Mouse (Mus musculus): ENCODE measurements around the gene 2510002D24Rik.

2510002D24Rik gene

DNA sequence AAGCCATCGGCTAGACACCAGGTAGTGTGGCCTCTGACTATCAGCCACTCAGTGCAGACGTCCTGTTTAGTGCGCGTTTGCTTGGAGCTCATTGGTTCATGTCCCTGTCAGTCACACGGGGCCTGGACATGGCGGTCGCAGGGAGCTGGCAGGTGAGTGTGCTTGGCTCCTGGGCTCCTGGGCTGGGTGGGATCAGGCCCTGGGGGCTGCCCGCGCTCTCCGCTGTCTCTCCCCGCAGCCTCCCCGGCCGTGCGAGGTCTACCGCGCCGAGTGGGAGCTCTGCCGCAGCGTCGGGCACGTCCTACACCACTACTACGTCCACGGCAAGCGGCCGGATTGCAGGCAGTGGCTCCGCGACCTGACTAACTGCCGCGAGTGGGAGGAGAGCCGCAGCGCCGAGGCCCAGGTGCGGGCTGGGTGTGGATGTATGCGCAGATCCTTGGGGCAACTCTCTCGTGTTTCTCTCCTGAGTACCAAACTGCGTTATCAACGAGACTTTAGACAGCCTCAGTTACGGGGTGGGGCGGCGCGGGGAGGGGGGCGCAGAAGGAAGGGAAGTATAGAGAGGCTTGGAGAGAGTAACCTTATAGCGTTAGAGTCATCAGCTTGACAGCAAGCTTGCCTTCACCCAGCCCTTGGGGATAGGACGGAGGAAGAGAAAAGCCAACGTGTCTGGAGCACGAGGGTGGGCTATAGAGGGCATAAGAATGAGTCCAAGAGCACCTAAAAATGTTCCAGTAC is at the start of gene 2510002D24Rik, which contains the start of gene Gm28539:
Gene 2510002D24Rik (plus strand): TSS at position 111 of the 741 bp plus-strand sequence.
Gene Gm28539 (plus strand): TSS at position 117 of the 741 bp plus-strand sequence.
- DNase-seq (ENCODE audit: low spot score): no peak

DNA sequence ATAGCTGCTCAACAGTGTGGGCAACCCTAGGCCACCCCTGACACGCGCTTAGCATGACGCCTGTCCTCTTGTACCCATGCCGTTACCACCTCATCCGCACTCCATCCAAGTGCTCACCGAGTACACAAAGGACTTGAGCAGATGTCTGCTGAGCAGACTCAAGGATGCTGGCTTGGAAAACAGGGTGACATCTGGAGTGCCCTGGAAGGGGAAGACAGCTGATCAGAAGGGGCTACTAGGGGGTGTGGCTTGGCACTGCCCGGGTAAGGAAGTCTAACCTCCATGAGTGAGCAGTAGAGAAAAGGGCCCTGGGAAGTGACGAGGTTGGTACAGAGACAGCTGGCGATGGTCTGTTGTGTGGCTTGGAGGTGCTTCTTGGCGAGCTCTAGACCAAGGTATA is 49.7 kb upstream of the 2510002D24Rik start:
- DNase-seq (ENCODE audit: low spot score): no peak

DNA sequence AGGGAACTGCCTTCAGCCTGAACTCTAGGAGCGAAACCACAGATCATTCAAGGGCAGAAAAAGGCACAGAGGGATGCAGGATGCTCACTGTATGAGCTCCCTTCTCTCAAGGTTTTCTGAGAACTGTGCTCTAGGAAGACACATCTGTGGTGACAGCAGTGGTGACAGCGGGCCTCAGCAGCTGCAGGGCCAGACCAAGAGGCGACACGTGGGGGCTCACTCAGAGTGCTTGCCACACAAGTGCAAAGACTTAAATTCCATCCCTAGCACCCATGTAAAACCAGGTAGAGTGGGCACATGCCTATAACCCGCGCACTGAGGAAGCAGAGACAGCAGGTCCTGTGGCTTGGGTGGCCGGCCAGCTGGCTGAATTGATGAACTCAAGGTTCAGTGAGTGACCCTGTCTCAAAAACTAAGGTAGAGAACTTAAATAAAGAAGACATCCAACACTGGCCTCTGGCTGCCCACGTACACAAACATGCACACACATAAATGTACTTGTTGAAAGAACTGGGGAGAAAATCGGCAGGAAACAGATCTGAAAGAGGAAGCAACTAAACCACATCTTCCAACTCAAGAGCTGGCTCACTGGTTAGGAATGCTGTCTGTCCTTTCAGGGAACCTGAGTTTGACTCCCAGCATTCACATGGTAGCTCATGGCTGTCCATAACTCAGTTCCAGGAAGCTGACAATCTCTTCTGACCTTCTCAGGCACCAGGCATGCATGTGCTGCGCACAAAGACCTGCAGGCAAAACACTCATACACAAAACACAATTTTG is 47.6 kb upstream of the 2510002D24Rik start:
- DNase-seq (ENCODE audit: low spot score): no peak

DNA sequence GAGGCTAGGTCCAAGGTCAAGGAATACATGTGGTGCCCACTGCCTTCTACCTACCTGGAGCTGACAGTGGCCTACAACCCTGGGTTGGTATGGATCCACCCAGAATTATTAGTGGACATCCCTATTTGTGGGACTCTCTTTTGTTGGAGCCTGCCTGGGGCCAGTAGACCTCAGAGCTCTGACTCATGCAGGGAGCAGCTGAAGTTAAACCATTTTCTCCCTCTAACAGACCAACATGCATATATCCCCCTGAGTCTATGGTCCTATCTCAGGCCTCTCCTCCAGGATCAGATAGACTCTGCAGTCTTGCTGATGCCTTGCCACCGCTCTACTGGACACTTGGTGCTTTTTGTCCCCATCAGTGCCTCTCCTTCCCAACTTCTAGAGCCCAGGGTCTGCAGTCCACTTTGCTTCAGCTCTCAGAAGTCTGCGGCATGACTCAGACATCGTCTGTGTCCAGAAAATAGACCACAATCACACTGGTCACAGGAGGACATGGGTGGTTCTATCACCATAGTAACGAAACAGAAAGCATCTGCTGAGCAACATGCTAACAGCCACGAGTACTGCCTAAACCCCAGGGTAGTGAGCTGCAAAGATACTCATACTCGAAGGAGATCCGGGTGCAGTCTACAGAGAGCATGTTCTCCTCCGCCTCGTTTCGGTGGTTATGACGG is 41.0 kb upstream of the 2510002D24Rik start:
- DNase-seq (ENCODE audit: low spot score): no peak

DNA sequence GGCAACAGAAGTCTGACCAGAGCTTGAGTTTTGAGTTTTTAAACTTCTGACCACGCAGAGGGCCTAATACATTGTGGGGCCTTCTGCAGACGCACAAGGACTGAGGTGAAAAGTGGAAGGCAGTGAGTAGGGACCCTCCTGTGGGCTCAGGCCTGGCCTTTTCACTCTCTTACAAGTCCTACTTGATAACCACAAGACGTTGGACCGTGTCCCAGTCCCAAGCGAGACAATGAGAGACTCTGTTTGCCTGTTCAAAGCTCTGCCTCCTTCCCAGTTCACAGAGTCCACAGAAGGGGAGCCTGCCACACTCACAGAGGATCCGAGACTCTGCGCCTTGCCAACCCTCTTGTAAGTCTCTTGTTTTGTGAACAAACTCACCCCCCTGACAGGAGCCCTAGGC is 39.7 kb upstream of the 2510002D24Rik start:
- DNase-seq (ENCODE audit: low spot score): no peak

DNA sequence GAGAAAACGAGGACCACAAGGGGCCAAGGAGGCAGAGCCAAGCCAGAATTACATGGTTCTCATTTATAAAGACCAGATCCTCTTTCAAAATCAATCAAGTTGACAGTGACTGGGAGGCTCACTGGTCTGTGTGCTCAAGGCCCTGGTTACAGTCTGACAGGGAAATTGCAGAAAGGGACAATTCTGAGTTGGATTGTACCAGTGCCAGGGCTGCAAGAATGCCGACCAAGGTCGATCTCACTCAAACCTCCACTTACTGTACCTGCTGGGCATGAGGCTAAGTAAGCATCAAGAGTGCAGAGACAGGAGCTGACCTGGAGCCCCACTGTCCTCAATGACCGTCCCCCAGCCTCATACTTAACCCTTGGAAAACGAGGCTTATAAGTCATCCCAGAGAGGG is 38.2 kb upstream of the 2510002D24Rik start:
- no peak for DNase-seq (ENCODE audit: low spot score)

DNA sequence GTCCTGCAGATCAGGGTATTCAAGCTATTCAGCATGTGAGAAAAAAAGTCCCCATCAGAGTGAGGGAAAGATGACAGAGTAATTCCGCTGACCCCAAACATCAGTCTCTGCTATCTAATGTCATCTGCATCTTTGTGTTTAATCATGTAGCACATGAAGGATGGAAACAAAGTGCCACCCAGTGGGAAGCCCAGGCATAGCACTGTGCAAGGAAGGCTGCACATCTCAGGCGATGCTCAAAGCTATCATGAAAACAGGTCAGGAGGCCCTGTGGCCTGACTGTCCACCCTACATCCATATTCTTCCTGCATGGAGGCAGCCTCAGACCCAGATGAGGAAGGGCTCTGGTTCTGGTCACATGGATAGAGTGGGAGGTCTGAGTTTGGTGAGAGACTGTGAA is 37.5 kb upstream of the 2510002D24Rik start:
- DNase-seq (ENCODE audit: low spot score): peak; percentile 77

DNA sequence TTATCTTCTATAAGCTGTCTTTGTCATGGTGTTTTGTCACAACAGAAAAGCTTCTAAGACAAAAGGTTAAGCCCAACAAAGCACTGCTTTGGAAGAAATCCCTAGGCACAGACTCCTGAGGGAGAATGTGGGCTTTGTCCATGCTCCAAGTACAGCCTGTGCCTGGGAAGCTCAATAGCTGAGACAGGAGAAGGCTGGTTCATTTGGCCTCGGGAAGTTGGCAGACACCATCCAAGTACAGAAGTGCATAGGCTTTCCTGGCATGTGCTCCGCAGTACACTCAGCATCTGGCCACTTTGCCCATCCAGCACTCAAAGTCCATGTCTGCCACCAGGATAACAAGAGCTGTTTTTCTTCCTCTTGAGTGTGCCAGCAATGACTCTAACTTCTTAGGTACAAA is 30.6 kb upstream of the 2510002D24Rik start:
- DNase-seq (ENCODE audit: low spot score): peak; percentile 81

DNA sequence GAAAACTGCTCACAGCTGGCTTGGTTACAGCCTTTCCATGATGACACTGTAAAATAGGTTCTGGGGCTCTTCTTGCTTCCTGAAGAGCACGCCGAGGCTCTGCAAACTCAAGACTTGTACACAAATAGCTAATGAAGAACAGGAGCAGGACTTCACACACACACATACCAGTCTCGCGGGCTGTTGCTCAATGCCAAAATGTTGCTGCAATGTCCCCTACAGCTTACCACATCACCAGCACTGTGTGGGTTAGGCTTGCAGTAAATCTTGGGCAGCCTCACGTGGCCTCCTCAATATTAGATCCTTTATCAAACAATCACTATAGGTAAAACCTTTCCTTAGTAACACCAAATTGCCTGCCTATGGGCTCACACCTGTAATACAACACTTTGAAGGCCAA is 27.4 kb upstream of the 2510002D24Rik start:
- peak; percentile 90 for DNase-seq (ENCODE audit: low spot score)

DNA sequence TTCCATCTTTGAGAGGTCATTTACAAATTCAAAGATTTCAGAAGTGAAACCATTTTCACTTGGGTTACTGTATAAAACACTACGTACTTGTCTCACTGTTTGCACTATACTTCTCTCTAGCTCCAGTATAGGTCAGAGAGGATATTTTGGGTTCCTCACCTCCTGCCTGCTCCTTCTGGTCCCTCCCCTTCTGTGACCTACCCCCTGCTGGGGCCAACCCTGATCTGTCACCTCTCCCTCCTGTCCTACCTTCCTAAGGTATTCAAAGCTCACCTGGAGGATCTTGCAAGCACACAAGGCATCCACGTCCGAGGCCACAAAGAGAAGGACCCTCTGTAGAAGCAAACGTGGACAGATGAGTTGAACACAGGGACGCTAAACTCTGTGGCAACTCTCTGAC is 25.3 kb upstream of the 2510002D24Rik start:
- no peak for DNase-seq (ENCODE audit: low spot score)

DNA sequence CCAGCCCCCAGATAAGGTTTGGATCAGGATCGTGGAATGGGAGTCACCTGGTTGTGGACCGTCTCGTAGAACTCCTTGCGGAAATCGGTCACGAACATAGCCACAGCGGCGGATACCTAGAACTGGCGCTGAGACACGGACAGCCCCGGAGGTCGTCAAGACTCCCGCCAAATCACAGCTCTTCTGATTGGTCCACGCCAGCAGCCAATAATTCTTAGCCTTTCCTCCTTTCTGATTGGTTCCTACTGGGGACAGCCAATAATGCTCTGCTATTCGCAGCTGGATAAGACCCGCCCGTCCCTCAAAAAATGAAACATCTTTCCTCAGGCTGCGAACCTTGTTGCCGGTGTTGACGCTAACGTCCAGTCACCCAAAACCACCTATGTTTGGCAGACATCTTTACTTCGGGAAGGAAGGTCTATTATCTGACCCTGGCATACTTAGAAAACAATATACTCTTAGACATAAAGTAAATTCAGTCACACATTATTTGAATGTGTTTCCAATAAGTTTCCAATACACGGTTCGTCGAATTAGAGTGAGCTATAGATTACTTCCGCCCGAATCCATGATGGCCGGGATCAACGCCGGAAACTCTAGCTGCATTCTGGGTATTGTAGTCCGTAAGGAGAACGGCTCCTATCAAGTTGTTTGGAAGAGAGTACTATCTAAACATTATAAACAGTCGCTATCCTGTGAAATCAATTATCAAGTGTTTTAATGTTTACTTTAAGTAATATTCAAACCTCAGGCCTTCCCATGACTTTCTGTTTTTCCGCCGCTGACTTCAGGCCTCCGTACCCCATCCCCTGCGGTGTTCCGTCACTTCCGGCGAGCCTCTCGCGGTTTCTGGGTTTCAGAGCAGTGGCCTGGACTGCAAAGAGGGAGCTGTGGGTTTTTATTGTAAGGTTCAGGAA is 24.7 kb upstream of the 2510002D24Rik start, which contains the start of the genes Ufd1 and Cdc45:
Gene Ufd1 (plus strand): TSS at position 312 of the 917 bp plus-strand sequence.
Gene Cdc45 (minus strand): TSS at position 520 of the 917 bp plus-strand sequence.
- DNase-seq (ENCODE audit: low spot score): peak; percentile 98

DNA sequence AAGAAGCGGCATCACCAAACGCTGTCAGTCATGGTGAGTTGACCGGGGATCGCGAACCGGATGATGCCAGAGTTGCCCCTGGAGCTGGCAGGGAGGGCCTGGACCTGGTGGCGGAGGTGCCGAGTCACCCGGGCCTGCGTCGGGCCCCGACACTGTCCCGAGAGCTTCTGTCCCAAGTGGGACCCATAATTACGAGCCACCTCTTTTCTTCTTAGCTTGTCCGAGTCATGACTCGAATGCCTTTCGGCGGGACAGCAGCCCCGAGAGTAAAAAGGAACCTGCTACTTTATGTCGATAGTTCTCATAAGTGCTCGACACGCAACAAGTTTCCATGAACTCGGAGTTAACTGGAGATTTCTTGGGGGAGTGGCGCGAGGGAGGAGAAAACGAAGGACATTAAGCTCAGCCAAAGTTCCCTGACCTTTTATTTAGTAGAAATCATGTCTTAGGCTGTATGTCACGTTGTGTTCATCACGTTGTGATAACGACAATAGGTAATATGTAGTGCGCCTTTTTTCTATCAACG is 23.9 kb upstream of the 2510002D24Rik start:
- DNase-seq (ENCODE audit: low spot score): peak; percentile 67

DNA sequence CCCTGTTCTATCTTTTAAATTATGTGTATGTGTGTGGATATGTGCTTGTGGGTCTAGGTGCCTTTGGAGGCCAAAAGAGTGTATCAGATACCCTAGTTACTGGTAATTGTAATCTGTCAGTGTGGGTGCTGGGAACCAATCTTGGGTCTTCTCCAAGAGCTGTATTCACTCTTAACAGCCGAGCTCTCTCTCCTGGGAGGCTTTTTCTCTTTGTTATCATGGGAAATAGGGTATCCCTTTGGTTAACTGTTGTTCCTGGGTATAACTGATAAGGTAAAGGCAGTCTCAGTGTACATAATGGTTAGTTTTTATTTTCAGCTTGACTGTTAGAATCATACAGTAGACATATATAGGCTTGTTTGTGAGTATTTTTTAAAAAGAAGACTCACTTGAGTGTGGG is 14.0 kb upstream of the 2510002D24Rik start:
- no peak for DNase-seq (ENCODE audit: low spot score)

DNA sequence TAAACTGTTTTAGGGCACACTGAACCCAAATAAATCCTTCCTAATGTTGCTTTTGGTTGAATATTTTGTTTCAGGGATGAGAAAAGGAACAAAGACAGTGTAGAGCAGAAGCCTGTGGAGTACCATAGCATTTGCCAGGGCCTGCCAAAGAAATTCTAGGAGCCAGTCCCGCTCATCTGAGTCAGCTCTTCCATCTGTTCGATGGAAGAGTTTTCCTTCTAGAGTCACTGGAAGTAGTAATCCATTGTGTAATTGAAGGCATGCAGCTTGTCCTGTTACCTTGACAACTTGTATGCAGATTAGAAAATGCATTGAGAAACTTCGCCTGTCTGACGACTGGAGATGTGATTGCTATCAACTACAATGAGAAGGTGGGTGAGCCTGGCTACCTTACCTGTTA is 13.5 kb upstream of the 2510002D24Rik start:
- no peak for DNase-seq (ENCODE audit: low spot score)

DNA sequence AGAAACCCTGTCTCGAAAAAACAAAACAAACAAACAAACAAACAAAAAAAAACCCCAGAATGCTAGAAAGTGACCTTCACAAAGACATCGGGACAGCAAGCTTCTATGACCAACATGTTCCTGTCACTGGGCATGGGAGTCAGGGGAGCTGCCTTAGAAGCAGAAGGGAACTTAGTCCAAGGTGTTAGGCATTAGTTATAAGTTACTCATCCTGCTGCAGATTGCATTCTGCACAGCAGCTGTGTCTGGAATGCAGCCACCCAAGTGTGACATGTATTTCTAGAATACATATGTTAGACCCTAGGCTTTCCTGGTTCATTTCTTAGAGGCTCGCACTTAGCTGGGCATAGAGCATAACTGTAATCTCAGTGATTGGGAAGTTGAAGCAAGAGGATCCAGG is 7.7 kb upstream of the 2510002D24Rik start:
- no peak for DNase-seq (ENCODE audit: low spot score)

DNA sequence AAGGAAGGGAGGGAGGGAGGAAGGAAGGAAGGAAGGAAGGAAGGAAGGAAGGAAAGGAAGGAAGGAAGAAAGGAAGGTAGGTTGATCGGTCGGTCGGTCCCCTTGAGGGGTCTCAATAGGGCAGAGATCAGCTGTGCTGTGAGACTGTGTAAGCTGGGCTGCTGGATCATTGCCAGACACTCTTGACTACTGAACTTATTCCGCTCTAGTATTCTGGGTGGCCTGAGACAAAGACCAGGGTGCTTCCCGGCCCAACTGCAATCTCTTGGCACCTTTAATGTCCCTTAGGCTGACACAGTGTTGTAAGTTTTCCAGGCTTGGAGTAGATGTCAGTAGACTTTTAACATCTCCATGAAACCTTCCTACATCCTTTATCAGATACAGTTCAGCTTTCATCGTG is 7.3 kb upstream of the 2510002D24Rik start:
- DNase-seq (ENCODE audit: low spot score): no peak

DNA sequence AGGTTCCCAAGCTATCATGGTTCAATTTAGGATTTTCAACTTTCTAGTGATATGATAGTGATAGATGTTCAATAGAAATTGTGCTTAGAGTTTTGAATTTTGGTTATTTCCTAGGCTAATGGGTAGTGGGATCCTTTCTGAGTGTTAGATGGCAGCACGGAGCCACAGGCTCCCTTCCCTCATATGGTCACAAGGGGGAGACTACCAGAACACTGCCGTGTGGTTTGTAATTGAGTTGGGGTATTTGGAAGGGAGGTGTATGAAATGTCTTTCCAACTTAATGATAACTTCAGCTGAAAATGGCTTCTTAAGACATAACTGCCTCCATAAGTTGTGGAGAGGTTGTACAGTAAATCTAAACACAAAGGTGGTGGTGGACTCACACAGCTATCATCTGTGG is 2.9 kb upstream of the 2510002D24Rik start:
- no peak for DNase-seq (ENCODE audit: low spot score)

DNA sequence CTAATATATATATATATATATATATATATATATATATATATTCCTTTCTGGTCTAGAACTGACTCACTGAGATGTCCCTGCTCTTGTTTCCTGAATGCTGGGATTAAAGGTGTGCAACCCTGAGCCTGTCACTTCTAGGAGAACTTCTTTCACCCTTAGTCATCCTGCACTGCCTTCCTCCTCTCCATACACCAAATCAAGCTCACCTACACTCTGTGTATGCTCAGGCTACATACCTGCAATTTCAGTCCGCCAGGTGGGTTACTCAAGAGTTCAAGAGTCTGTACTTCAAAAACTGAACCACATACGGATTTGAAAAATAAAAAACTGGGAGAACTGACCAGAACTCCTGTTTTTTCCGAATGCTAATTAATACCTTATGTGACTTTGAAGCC is 308 bp upstream of the 2510002D24Rik start:
- no peak for DNase-seq (ENCODE audit: low spot score)

DNA sequence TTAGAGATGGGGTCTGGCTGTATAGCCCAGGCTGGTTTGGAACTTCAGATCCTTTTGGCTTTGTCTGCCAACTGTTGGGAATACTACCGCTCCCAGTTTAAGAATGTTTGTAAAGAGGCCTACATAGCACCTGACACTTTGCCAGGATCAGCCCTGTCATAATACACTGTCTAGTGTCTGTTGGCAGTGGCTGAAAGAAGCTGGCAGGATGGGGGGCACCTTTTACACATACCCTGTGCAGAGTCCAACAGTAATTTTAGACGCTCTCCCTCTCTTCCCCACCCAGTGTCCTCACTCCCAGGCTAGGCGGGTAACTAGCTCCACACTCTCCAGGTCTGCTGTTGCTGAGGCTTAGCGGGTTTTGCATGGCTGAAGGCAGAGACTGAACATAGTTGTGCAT is 2.0 kb downstream of the 2510002D24Rik start:
- DNase-seq (ENCODE audit: low spot score): no peak

DNA sequence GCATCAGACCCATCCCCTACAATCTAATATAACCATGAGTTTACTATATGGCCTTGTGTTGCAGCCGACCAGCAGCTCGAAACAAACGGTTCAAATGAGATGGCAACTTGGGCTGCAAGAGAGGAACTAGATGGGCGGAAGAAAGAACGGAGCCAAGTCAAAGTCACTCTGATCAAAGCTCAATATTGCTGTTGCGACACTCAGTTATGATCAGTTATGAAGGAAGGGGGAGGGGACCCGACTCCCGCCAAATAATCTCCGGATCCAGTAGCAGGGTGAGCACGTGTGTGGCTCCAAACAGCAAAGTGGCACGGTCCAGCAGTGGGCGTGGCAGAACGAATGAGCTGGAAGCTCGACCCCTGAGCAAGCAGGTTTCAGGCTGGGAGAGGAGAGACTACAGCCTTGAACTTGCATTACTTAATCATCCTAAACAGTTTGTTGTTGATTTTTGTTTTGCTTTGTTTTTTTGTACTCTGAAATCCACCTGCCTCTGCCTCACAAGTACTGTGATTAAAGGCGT is 10.0 kb downstream of the 2510002D24Rik start:
- DNase-seq (ENCODE audit: low spot score): no peak
